Mouse (Mus musculus) cerebellum, adult 2 months (tissue): ENCODE data around the gene Armh2. TPM values are rescaled to one million over a fixed set of nuclear protein-coding genes. Genes with fewer than 3 reads are reported as not detected.
"Not testable (repeated sequence)": the region's sequence is repeated elsewhere in the genome, so short reads cannot be mapped to it uniquely, and the experiment has no call there.

Source experiments
- DNase-seq, 2 experiments: peaks; one replicate each; pipeline ENCODE4 v3.0.0; 2021
- H3K27ac ChIP-seq: fragments of 200-500 bp; 2 replicates; pipeline ENCODE4 v1.5.1; 2012; ENCODE audit warnings: low read length, control low read depth, inconsistent platforms; ENCODE audit not compliant: insufficient read depth
- H3K27me3 ChIP-seq: fragments of 200-500 bp; 2 replicates; pipeline ENCODE4 v1.6.1; 2012; ENCODE audit warnings: inconsistent platforms, mild to moderate bottlenecking, low read length, moderate library complexity; ENCODE audit not compliant: control insufficient read depth, insufficient read depth
- H3K4me1 ChIP-seq: fragments of 200-500 bp; 2 replicates; pipeline ENCODE4 v1.6.1; 2011; ENCODE audit warnings: low read length; ENCODE audit not compliant: control insufficient read depth, insufficient read depth
- H3K4me3 ChIP-seq: fragments of 200-500 bp; replicated peaks from 2 replicates; pipeline ENCODE3; 2011; ENCODE audit warnings: mild to moderate bottlenecking, low read depth, low read length, control low read depth; ENCODE audit not compliant: insufficient read depth
- CTCF ChIP-seq: fragments of 200-500 bp; IDR thresholded peaks from 2 replicates; pipeline ENCODE4 v1.5.1; 2011; ENCODE audit warnings: low read depth, mild to moderate bottlenecking, control low read depth, low read length, moderate library complexity, borderline replicate concordance; ENCODE audit not compliant: insufficient read depth
- POLR2A ChIP-seq: fragments of 200-500 bp; IDR thresholded peaks from 2 replicates; pipeline ENCODE4 v1.6.1; 2011; ENCODE audit warnings: low read length, control low read depth, borderline replicate concordance; ENCODE audit not compliant: insufficient read depth
- WGBS: fragments of 180-500 bp; shearing (Covaris S2); methylation state at CpG from one replicate; pipeline ENCODE4 v1.1.7; 2018; 5-methylcytosine and 5-hydroxymethylcytosine counted together
- polyA plus RNA-seq: library from polyadenylated mRNA; depleted of rRNA; stranded (reverse); fragments of >200 nt; gene quantifications from 2 replicates; pipeline ENCODE4 v1.2.3, GENCODE M21; 2012

Gene Armh2
- polyA plus RNA-seq, 1 experiment = not detected

- no peaks in the 10 kb centered on the region for H3K27me3 ChIP-seq
- 9% methylated on average over 10 of the region's 10 CpGs for WGBS
- H3K4me1 ChIP-seq = no peaks in the 10 kb centered on the region
- H3K27ac ChIP-seq = no peak overlapping the region
- H3K4me3 ChIP-seq = peak overlapping the region; percentile 81
- DNase-seq = no peak
- TF ChIP-seq CTCF (no peak), POLR2A (no peak)
These were observed 20.0 kb downstream of the Armh2 start for GRCm38 (mm10) chr13:24761083-24761402.

- WGBS = under 1% methylated on average over 79 of the region's 79 CpGs
These were observed 20.6 kb downstream of the Armh2 start, which contains the start of gene Gmnn for GRCm38 (mm10) chr13:24761403-24762227. Gene Gmnn, minus strand, starts transcription at chr13:24761923.

GRCm38 (mm10) chr13:24762254-24762653 is 21.2 kb downstream of the Armh2 start:
- no peak for TF ChIP-seq POLR2A
- no peak for TF ChIP-seq CTCF
- H3K27me3 ChIP-seq = no peaks in the 10 kb centered on the region
- H3K4me3 ChIP-seq = peak overlapping the region; percentile 81
- DNase-seq = no peak
- H3K4me1 ChIP-seq = no peaks in the 10 kb centered on the region
- 43% methylated on average over 4 of the region's 4 CpGs for WGBS
- no peak overlapping the region for H3K27ac ChIP-seq

More at GRCm38 (mm10) chr13:24761403-24762227, 20.6 kb downstream of the Armh2 start, which contains the start of gene Gmnn:
- Histone ChIP-seq H3K4me3 (peak within 1 kb of the TSS; percentile 81), H3K27ac (no peak within 1 kb of the TSS), H3K27me3 (no peaks in the 10 kb centered on the region), H3K4me1 (no peaks in the 10 kb centered on the region)
- peak; percentile 62; the same call in 1 of the 2 replicates for TF ChIP-seq POLR2A
- no peak for TF ChIP-seq CTCF
- peak; percentile 85 to 87 for DNase-seq

- DNase-seq, H3K27me3 ChIP-seq, H3K27ac ChIP-seq, H3K4me1 ChIP-seq, H3K4me3 ChIP-seq: not testable (repeated sequence)
- 65% methylated on average over 4 of the region's 4 CpGs for WGBS
These were observed 26.8 kb downstream of the Armh2 start for GRCm38 (mm10) chr13:24767809-24768208.

- DNase-seq, H3K27ac ChIP-seq, H3K4me3 ChIP-seq, H3K27me3 ChIP-seq, H3K4me1 ChIP-seq: not testable (repeated sequence)
- 91% methylated on average over 10 of the region's 10 CpGs for WGBS
These were observed 30.4 kb downstream of the Armh2 start for GRCm38 (mm10) chr13:24771482-24771881.

- no peak overlapping the region for H3K4me3 ChIP-seq
- peak; percentile 47 to 58 for DNase-seq
- WGBS = 25% methylated on average over 7 of the region's 7 CpGs
- H3K27me3 ChIP-seq = no peaks in the 10 kb centered on the region
- H3K4me1 ChIP-seq = no peaks in the 10 kb centered on the region
- peak; percentile 81 for TF ChIP-seq CTCF
- TF ChIP-seq POLR2A = no peak
- H3K27ac ChIP-seq = no peak overlapping the region
These were observed 35.3 kb downstream of the Armh2 start for GRCm38 (mm10) chr13:24776146-24776844.

GRCm38 (mm10) chr13:24778026-24778425 is 37.0 kb downstream of the Armh2 start:
- no peak for TF ChIP-seq POLR2A
- no peak for TF ChIP-seq CTCF
- Histone ChIP-seq H3K27ac (no peak overlapping the region), H3K4me3 (no peak overlapping the region), H3K27me3 (no peaks in the 10 kb centered on the region), H3K4me1 (no peaks in the 10 kb centered on the region)
- DNase-seq = no peak
- WGBS = 52% methylated on average over 2 of the region's 2 CpGs

GRCm38 (mm10) chr13:24778706-24779380 is 37.8 kb downstream of the Armh2 start:
- WGBS = 86% methylated on average over 8 of the region's 8 CpGs
- no peak overlapping the region for H3K4me3 ChIP-seq
- no peak overlapping the region for H3K27ac ChIP-seq
- H3K27me3 ChIP-seq = no peaks in the 10 kb centered on the region
- H3K4me1 ChIP-seq = no peaks in the 10 kb centered on the region
- DNase-seq = no peak
- TF ChIP-seq CTCF (no peak), POLR2A (no peak)
